Mouse (Mus musculus) C2C12 (cell line): ENCODE data around the gene Tbc1d22a.

ENCODE experiments used
- CEBPB ChIP-seq: IDR thresholded peaks from one replicate; pipeline ENCODE4 v1.6.1; 2011; ENCODE audit warnings: low read depth, mild to moderate bottlenecking, control low read depth, moderate library complexity
- CTCF ChIP-seq: IDR thresholded peaks from one replicate; pipeline ENCODE4 v1.5.1; 2011; ENCODE audit not compliant: control insufficient read depth, insufficient read depth, insufficient read length
- MAX ChIP-seq: IDR thresholded peaks from one replicate; pipeline ENCODE4 v1.6.1; 2011; ENCODE audit warnings: mild to moderate bottlenecking, control low read depth
- MYOG ChIP-seq: IDR thresholded peaks from one replicate; pipeline ENCODE4 v1.6.1; 2011; ENCODE audit not compliant: control insufficient read depth, insufficient read length; ENCODE audit errors: extremely low read depth

DNA sequence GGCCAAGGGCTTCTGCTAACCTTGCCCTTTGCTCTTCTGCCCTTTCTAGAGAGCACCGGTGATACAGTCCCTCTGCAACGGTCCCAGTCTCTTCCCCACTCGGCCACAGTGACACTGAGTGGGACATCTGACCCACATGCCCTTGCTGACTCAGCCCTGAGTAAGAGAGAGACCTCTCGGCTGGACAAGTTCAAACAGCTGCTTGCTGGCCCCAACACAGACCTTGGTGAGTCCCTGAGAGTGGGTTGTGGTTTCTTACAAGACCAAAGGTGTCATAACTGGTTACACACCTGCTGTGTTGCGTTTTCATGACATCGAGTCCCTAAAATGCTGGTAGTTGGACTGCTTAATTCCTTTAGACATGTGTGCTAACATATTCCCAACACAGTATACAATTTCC, 24.8 kb downstream of the Tbc1d22a start:
- TF ChIP-seq CTCF (no peak), CEBPB (no peak), MAX (no peak), MYOG (no peak)
